Mouse (Mus musculus): ENCODE measurements around the gene Cfap300. TPM values are rescaled to one million over a fixed set of nuclear protein-coding genes. Genes with fewer than 3 reads are reported as not detected.

Gene Cfap300
- polyA plus RNA-seq, 1 experiment from 2014 or later: 10.8 TPM

GRCm38 (mm10) chr9:8043044-8043387 lies 393 bp upstream of the Cfap300 start:
- Histone ChIP-seq H3K36me3 (ENCODE audit: insufficient read depth, low read length) (no peaks in the 10 kb centered on the region), H3K27ac (peak overlapping the region; percentile 27; the same call in 1 of the 2 replicates), H3K27me3 (ENCODE audit: insufficient read depth, low read length) (no peaks in the 10 kb centered on the region), H3K9ac (ENCODE audit: low read depth, low read length) (0 out of 2 replicates have a peak overlapping the region, but pooled peaks have one; percentile 50), H3K4me3 (replicated peaks; ENCODE audit: low read depth, low read length) (peak overlapping the region; percentile 72), H3K9me3 (replicated peaks; ENCODE audit: low read length) (no peaks in the 10 kb centered on the region), H3K4me2 (ENCODE audit: low read length) (peak overlapping the region; percentile 69), H3K4me1 (replicated peaks; ENCODE audit: insufficient read depth, low read length) (no peaks in the 10 kb centered on the region)
- peak; percentile 8 for DNase-seq (ENCODE audit: low spot score)
- 16% methylated on average over 5 of the region's 5 CpGs for WGBS
- no peak for TF ChIP-seq CTCF (IDR thresholded peaks at IDR 0.05; ENCODE audit: low read depth)
- ATAC-seq (replicated peaks; ENCODE audit: low FRiP score, low read depth): peak; percentile 21; the same call in 1 of the 2 replicates

GRCm38 (mm10) chr9:8035546-8035945 lies 7.1 kb downstream of the Cfap300 start:
- Histone ChIP-seq H3K4me1 (replicated peaks; ENCODE audit: insufficient read depth, low read length) (no peaks in the 10 kb centered on the region), H3K4me2 (ENCODE audit: low read length) (no peak overlapping the region), H3K9me3 (replicated peaks; ENCODE audit: low read length) (no peaks in the 10 kb centered on the region), H3K4me3 (replicated peaks; ENCODE audit: low read depth, low read length) (no peak overlapping the region), H3K9ac (ENCODE audit: low read depth, low read length) (no peak overlapping the region), H3K27me3 (ENCODE audit: insufficient read depth, low read length) (no peaks in the 10 kb centered on the region), H3K27ac (no peak overlapping the region; the same call in 1 of the 2 replicates), H3K36me3 (ENCODE audit: insufficient read depth, low read length) (no peaks in the 10 kb centered on the region)
- TF ChIP-seq CTCF (IDR thresholded peaks at IDR 0.05; ENCODE audit: low read depth): no peak
- ATAC-seq (replicated peaks; ENCODE audit: low FRiP score, low read depth) (peak; percentile 57; the same call in 1 of the 2 replicates), DNase-seq (ENCODE audit: low spot score) (peak; percentile 39)
- WGBS: 19% methylated on average over 7 of the region's 7 CpGs

GRCm38 (mm10) chr9:8035091-8035490 lies 7.5 kb downstream of the Cfap300 start:
- H3K4me1 ChIP-seq (replicated peaks; ENCODE audit: insufficient read depth, low read length): no peaks in the 10 kb centered on the region
- DNase-seq (ENCODE audit: low spot score): no peak
- no peaks in the 10 kb centered on the region for H3K27me3 ChIP-seq (ENCODE audit: insufficient read depth, low read length)
- H3K27ac ChIP-seq: no peak overlapping the region; the same call in 1 of the 2 replicates
- no peak overlapping the region for H3K4me3 ChIP-seq (replicated peaks; ENCODE audit: low read depth, low read length)
- H3K9me3 ChIP-seq (replicated peaks; ENCODE audit: low read length): no peaks in the 10 kb centered on the region
- 47% methylated on average over 4 of the region's 4 CpGs for WGBS
- H3K9ac ChIP-seq (ENCODE audit: low read depth, low read length): no peak overlapping the region
- no peak for ATAC-seq (replicated peaks; ENCODE audit: low FRiP score, low read depth)
- H3K36me3 ChIP-seq (ENCODE audit: insufficient read depth, low read length): no peaks in the 10 kb centered on the region
- no peak overlapping the region for H3K4me2 ChIP-seq (ENCODE audit: low read length)
- no peak for TF ChIP-seq CTCF (IDR thresholded peaks at IDR 0.05; ENCODE audit: low read depth)

GRCm38 (mm10) chr9:8034143-8034542 lies 8.5 kb downstream of the Cfap300 start:
- H3K4me1 ChIP-seq (replicated peaks; ENCODE audit: insufficient read depth, low read length): no peaks in the 10 kb centered on the region
- no peaks in the 10 kb centered on the region for H3K36me3 ChIP-seq (ENCODE audit: insufficient read depth, low read length)
- no peaks in the 10 kb centered on the region for H3K9me3 ChIP-seq (replicated peaks; ENCODE audit: low read length)
- no peak overlapping the region for H3K9ac ChIP-seq (ENCODE audit: low read depth, low read length)
- H3K27ac ChIP-seq: no peak overlapping the region
- H3K4me3 ChIP-seq (replicated peaks; ENCODE audit: low read depth, low read length): no peak overlapping the region
- no peak overlapping the region for H3K4me2 ChIP-seq (ENCODE audit: low read length)
- no peak for ATAC-seq (replicated peaks; ENCODE audit: low FRiP score, low read depth)
- TF ChIP-seq CTCF (IDR thresholded peaks at IDR 0.05; ENCODE audit: low read depth): no peak
- WGBS: 70% methylated on average over 1 of the region's 1 CpGs
- no peak for DNase-seq (ENCODE audit: low spot score)
- H3K27me3 ChIP-seq (ENCODE audit: insufficient read depth, low read length): no peaks in the 10 kb centered on the region

GRCm38 (mm10) chr9:8032847-8033246 lies 9.8 kb downstream of the Cfap300 start:
- Histone ChIP-seq H3K9me3 (replicated peaks; ENCODE audit: low read length) (no peaks in the 10 kb centered on the region), H3K27ac (no peak overlapping the region), H3K9ac (ENCODE audit: low read depth, low read length) (no peak overlapping the region), H3K4me1 (replicated peaks; ENCODE audit: insufficient read depth, low read length) (no peaks in the 10 kb centered on the region), H3K27me3 (ENCODE audit: insufficient read depth, low read length) (no peaks in the 10 kb centered on the region), H3K4me2 (ENCODE audit: low read length) (no peak overlapping the region), H3K4me3 (replicated peaks; ENCODE audit: low read depth, low read length) (no peak overlapping the region), H3K36me3 (ENCODE audit: insufficient read depth, low read length) (no peaks in the 10 kb centered on the region)
- no peak for DNase-seq (ENCODE audit: low spot score)
- 74% methylated on average over 5 of the region's 5 CpGs for WGBS
- ATAC-seq (replicated peaks; ENCODE audit: low FRiP score, low read depth): no peak; the same call in 1 of the 2 replicates
- TF ChIP-seq CTCF (IDR thresholded peaks at IDR 0.05; ENCODE audit: low read depth): no peak

- H3K9ac ChIP-seq (ENCODE audit: low read depth, low read length): no peak overlapping the region
- H3K27ac ChIP-seq: no peak overlapping the region
- no peaks in the 10 kb centered on the region for H3K36me3 ChIP-seq (ENCODE audit: insufficient read depth, low read length)
- no peaks in the 10 kb centered on the region for H3K9me3 ChIP-seq (replicated peaks; ENCODE audit: low read length)
- DNase-seq (ENCODE audit: low spot score) (no peak), ATAC-seq (replicated peaks; ENCODE audit: low FRiP score, low read depth) (no peak)
- H3K4me3 ChIP-seq (replicated peaks; ENCODE audit: low read depth, low read length): no peak overlapping the region
- no peaks in the 10 kb centered on the region for H3K27me3 ChIP-seq (ENCODE audit: insufficient read depth, low read length)
- no peak overlapping the region for H3K4me2 ChIP-seq (ENCODE audit: low read length)
- 86% methylated on average over 5 of the region's 5 CpGs for WGBS
- H3K4me1 ChIP-seq (replicated peaks; ENCODE audit: insufficient read depth, low read length): no peaks in the 10 kb centered on the region
- TF ChIP-seq CTCF (IDR thresholded peaks at IDR 0.05; ENCODE audit: low read depth): no peak
Measured at GRCm38 (mm10) chr9:8018609-8019008, 24.0 kb downstream of the Cfap300 start.
